Mouse (Mus musculus): ENCODE data around the gene Rundc1. TPM values are rescaled to one million over a fixed set of nuclear protein-coding genes. Genes with fewer than 3 reads are reported as not detected.
"Not testable (repeated sequence)": the region's sequence is repeated elsewhere in the genome, so short reads cannot be mapped to it uniquely, and the experiment has no call there.

Gene Rundc1
- total RNA-seq (2021) = 10 to 100 TPM; 29.7 to 30.1 TPM
- long read RNA-seq, experiment 1, transcript Rundc1-201 (5 exons, 3,223 nt) = major isoform, 7 of 55 reads
- long read RNA-seq, experiment 1, partial matches to known transcripts = 10 of 55 reads
- long read RNA-seq, experiment 1, other reads (novel, unspliced or antisense) = 38 of 55 reads
- long read RNA-seq, experiment 2, transcript Rundc1-201 (5 exons, 3,223 nt) = major isoform, 7 of 75 reads
- long read RNA-seq, experiment 2, partial matches to known transcripts = 13 of 75 reads
- long read RNA-seq, experiment 2, other reads (novel, unspliced or antisense) = 55 of 75 reads

DNA sequence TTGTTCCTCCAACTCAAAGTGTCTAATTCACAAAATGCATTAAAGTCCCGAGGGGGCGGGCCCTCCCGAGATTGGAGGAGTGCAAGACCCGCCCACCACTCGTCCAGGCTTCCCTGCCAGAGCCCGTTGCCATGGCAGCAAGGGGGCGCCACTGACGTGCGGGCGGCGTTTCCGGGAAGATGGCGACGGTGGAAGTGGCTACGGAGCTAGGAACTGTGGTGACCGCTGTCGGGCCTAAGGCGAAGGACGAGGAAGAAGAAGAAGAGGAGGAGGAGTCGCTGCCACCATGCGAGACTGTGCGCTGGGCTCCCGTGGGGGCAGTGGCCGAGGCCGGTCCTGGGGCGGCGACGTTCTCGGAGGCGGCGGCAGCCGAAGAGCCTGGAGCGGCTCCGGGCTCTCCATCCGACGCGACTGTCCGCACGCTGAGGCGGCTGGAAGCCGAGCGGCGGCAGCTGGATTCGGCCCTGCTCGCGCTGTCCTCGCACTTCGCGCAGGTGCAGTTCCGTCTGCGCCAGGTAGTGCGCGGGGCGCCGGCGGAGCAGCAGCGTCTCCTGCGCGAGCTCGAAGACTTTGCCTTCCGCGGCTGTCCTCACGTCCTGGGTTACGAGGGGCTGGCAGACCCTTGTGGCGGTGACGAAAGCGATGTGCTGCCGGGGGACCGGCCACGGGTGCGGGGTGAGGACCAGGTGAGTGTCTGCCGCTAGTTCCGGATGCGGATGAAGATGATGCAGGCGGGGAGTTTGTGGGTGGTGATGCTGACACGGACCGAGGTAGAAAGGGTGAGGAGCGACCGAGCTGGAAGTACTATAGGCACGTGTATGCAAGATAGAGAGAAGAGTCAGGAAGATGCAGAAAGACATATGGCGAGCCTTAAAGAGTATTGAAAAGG lies at the start of gene Rundc1, which contains the start of gene Ptges3l:
Rundc1 (plus strand) TSS at position 161 of the 889 bp plus-strand sequence.
Ptges3l (minus strand) TSS at position 409 of the 889 bp plus-strand sequence.
- peak; percentile 94 to 98 for DNase-seq (ENCODE audit: low spot score in 2 of 2)

DNA sequence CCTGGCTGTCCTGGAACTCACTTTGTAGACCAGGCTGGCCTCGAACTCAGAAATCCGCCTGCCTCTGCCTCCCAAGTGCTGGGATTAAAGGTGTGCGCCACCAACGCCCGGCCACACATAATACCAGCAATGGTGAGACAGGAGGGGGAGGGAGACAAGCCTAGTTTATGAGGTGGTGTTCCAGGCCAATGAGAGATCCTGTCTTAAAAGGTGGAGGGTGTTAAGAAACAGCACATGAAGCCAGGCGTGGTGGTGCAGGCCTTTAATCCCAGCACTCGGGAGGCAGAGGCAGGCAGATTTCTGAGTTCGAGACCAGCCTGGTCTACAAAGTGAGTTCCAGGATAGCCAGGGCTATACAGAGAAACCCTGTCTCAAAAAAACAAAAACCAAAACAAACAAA lies 46.7 kb upstream of the Rundc1 start:
- not testable (repeated sequence) for DNase-seq (ENCODE audit: low spot score in 2 of 2)

DNA sequence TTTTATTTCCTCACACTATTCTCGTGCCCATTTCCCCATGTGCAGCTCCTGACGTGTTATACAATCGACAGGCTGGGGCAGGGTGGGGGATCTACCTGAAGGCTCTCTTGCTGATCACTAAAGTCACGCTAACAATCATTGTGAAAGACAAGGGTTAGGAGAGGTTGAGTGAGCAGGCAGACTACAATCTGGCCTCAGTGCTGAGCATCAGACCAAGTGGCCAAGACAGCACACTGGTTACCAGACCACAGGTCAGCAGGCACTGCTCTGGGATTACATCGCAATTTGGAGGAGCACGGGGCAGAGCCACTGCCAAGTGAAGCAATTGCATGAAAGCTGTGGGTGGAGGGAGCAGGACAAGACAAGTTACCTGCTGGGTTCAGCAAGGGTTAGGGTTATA lies 46.0 kb upstream of the Rundc1 start:
- DNase-seq (ENCODE audit: low spot score in 2 of 2) = no peak

DNA sequence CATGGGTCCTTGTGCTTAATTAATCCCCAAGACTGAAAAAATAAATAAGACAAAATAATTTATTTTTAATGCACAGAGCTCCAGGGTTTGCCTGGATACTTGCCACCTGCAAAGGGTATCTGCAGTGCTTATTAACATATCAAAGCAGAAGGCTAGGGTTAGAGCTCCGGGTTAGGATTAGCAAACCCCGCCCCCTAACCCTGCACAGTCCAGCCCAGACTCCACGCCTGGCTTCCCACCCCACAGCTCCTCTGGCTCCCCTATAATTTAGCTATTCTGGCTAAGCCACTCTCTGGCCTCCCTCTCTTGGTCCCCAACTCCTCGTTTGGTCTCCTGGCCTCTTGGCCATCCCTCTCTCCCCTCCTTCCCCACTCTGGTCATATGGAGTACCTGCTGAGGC lies 43.1 kb upstream of the Rundc1 start:
- DNase-seq (ENCODE audit: low spot score in 2 of 2) = no peak

DNA sequence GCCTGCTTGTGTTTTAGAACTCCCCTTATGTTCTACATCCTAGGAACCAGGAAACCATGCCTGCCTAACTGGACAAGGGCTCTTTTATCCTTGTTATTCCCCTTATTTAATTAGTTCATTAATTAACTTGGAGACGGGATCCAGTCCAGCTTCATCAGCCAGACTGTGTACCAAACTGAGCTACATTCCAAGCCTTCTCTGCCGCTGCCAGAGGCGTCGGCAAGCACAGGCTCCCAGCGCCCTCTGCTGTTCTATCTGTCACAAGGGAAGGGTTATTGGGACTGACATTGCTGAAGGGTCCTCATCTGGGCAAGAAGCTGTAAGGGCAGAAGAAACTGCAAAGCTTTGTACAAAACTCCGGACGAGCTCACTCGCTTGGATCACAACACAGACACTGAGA lies 29.8 kb upstream of the Rundc1 start:
- peak; percentile 76 to 92 for DNase-seq (ENCODE audit: low spot score in 2 of 2)

DNA sequence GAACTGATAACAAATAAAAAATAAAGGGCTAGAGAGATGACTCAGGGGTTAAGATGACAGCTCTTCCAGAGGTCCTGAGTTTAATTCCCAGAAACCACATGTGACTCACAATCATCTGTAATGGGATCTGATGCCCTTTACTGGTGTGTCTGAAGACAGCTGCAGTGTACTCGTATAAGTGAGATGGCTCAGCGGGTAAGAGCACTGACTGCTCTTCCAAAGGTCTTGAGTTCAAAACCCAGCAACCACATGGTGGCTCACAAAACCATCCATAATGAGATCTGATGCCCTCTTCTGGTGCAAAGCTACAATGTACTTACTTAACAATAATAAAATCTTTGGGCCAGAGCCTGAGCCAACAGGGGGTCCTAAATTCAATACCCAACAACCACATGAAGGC lies 9.6 kb upstream of the Rundc1 start:
- no peak for DNase-seq (ENCODE audit: low spot score in 2 of 2)

DNA sequence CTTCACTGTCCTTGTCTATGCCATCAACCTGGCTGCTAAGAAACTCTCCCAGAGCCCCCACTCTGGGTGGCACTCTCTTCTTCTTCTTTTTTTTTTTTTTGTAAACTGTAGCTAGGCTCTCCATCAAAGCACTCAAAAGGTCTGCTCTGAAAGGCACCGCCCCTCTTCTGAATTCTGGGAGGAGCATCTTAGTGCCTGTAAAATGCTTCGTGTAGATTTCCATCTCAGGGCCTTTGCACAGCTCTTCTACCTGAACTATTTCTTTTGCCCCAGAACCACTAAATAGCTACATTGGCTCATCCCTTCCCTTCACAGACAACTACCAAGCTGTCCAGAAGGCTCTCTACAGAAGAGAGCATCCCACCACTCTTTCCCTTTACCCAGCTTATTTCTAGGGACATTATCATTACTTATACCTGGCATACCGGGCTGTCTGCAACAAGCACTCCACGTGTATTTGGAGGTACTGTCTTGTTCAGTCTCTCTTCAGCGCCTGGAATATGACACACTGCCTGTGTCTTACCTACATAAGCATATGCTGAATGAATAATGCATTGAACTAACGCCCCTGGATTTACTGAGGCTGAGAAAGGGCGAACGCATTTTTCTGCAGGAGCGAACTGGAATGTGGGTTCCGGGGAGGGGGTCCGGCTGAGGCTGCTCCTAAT lies 8.3 kb upstream of the Rundc1 start:
- no peak for DNase-seq (ENCODE audit: low spot score in 2 of 2)

DNA sequence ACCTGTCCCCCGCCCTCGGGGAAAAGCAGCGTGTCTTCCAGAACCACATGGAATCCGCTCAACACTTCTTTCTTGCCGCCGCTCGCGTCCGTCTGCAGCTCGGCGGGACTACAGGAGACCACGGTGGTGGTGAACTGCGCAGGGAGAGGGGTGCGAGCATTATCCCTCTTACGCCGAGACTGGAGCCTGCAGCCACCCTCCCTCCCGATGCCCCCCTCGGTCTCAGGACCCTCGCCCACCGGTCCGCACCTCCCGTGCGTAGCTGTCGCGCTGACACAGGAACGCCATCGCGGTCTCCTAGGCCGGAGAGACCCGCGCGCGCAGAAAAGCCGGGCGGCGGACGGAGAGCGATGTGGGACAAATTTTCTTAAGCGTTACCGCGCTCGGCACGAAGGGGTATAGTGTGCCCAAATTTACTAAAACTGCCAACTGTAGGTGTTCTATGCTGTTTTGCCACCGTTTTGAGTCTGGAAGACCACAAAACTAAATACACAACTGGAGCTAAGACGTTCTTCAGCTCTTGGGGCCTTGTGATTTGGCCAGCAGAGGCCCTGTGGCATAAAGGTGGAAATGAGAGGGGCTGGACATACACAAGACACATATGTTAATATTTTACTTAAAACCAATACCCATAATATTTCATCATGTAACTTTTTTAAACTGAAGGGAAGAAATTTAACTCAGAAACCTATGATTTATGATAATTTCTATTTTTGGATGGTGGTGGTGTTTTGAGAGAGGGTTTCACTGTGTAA lies 7.6 kb upstream of the Rundc1 start, which contains the start of gene Aarsd1:
Aarsd1 (minus strand) TSS at position 515 of the 755 bp plus-strand sequence.
- DNase-seq (ENCODE audit: low spot score in 2 of 2) = peak; percentile 90 to 91

DNA sequence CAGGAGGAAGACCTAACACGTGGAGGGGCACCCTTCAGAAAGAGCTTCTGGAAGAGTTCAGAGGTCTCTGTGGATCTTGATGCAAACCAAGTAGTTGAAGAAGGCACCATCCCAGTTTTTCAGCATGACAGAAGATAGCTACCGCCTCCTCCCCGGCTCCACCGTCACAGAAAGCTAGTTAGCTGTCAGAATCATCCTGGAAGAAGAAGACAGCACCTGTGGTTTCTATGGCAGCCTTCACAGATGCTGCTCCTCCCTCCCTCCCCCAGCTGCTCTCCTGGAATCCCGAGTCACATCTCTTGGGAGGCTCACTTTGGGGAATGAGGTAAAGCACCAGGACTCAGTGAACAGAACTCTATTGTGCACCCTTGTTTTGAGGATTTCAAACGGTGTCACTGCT lies 5.9 kb upstream of the Rundc1 start:
- no peak for DNase-seq (ENCODE audit: low spot score in 2 of 2)

DNA sequence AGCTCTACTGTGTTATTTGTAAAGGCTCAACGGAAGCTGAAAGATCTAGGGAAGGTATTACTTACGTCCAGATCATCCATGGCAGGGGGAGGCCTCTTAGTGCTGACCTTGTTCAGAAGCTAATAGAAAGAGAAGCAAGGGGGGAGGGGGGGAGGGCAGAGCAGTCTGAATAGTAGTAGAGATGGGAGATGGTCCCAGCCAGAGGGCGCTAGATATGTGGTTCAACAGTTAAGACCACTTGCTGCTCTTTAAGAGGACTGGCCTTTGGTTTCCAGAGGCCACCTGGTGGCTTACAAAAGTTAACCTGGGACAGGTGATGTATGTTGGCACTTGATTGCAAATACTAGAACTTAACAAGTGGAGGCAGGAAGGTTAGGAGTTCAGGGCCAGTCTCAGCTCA lies 5.3 kb upstream of the Rundc1 start:
- no peak for DNase-seq (ENCODE audit: low spot score in 2 of 2)

DNA sequence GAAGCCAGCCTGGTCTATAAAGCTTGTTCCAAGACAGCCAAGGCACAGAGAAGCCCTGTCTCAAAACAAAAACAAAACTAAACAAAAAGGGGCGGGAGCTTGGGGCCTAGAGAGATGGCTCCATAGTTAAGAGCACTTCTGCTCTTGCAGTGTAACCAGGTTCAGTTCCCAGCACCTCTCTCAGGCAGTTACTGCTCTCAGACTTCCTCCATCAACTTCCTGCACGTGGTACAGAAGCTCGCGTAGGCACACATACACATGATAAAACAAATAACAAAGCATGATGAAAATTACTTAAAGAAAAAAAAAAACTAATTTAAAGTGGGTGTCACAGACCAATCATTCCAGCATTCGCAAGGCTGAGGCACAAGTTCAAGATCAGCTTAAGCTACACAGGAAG lies 4.7 kb upstream of the Rundc1 start:
- no peak for DNase-seq (ENCODE audit: low spot score in 2 of 2)

DNA sequence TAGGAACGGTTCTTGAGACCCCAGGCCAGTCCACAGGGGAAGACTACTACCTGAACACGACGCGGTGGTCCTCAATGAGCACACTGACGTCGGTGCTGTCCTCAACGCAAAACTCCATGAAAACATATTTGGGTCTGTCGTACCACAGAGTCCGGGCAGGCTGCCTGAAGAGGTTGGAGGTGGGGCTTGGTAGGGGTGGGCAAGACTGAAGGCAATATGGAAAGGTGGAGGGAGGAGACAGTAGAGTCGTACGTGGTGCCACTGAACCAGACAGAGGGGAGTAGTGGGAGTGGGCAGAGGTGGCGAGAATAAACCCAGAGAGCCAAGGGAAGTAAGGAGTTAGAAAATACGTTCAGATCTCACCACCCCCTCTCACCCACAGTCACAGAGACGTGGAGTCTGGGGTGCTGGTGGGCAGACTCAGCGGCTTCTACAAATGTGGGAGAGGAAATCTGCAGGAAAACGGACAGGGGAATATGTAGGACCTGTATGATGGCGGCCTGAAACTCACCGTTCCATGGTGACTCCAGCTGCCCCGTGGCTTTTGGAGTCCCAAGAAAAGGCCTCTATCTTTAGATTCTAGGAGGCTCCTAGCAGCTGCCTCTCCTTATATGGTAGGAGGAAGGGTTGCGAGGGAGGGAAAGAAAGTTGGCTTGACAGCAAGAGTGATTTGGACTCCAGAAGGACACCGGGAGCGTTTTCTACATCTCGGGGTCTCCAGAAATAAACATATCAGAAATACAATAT lies 607 bp upstream of the Rundc1 start, which contains the start of gene Gm27029:
Gm27029 (minus strand) TSS at position 692 of the 747 bp plus-strand sequence.
- DNase-seq (ENCODE audit: low spot score in 2 of 2) = no peak

DNA sequence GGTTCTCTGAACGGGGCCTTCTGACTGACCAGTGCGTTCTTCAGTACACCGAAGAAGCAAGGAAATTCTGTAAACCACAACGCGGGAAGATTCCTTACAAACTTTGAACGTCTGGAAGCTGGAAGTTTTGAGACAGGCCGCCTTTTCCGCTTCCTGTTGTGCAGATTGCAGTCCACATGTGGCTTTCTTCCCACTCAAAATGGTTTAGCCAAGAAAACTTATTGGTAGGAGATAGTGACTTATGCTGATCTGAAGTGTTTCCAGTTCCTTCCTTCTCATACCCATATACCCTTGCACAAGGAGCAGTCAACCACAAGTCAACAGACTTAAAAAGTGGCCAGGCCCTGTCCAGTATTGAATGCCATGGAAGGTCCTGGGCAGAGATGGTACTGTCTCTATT lies 1.3 kb downstream of the Rundc1 start:
- no peak for DNase-seq (ENCODE audit: low spot score in 2 of 2)

DNA sequence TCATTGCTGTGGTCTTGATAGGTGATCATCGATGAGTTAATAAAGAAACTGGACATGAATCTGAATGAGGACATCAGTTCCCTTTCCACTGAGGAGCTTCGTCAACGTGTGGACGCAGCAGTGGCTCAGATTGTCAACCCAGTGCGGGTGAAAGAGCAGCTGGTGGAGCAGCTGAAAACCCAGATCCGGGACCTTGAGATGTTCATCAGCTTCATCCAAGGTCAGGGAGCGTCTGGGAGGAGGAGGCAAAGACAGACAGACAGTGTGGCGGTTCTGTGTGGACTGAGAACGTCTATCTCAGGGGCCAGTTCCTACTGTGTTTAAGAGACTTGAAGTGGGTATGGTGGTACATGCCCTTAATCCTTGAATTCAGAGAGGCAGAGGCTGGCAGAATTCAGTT lies 6.4 kb downstream of the Rundc1 start:
- DNase-seq (ENCODE audit: low spot score in 2 of 2) = no peak

DNA sequence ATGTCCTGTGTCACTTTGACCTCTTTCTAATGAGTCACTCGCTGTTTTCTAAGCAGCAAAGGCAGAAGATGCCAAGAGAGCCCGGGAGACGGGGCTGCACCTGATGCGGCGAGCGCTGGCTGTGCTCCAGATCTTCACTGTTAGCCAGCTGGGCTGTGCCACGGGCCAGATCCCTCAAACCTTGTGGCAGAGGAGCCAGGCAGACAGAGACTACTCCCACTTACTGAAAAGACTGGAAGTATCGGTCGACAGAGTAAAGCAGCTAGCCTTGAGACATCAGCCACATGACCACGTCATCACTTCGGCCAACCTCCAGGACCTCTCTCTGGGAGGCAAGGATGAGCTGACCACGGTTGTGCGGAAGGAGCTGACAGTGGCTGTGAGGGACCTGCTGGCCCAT lies 8.5 kb downstream of the Rundc1 start:
- no peak for DNase-seq (ENCODE audit: low spot score in 2 of 2)

DNA sequence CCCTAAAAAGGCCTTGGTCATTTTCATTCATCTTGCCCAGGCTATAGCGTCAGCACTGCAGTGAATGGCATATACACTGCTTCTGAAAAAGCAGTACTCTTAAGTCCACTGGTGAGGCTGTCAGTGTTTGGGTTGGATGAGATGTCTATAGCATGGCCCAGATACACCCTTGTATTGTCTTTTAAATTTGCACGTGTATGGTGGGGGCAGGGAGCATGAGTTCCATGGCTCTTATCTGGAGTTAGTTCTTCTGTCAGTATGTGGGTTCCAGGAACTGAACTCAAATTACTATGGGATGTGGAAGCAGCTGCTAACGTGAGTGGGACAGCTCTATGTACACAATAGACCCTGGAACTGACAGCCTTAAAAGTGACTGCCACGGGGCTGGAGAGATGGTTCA lies 10.9 kb downstream of the Rundc1 start:
- no peak for DNase-seq (ENCODE audit: low spot score in 2 of 2)

DNA sequence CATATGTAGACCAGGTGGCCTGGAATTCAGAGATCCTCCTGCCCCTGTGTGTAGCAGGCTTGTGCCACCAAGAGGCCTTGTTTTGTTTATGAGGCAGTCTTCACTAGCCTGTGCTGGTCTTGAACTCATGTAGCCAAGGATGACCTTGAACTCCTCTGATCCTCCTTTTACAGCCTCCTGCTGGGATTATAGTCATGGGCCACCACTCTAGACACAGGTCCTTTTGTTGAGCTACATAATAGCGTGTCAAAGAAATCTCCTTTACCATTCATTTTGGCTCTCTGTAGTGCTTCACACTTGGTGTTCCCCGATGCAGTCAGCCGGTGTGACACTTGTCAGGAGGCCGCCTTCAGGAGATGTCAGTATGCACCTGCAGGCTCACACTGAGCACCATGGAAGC lies 12.0 kb downstream of the Rundc1 start:
- no peak for DNase-seq (ENCODE audit: low spot score in 2 of 2)

DNA sequence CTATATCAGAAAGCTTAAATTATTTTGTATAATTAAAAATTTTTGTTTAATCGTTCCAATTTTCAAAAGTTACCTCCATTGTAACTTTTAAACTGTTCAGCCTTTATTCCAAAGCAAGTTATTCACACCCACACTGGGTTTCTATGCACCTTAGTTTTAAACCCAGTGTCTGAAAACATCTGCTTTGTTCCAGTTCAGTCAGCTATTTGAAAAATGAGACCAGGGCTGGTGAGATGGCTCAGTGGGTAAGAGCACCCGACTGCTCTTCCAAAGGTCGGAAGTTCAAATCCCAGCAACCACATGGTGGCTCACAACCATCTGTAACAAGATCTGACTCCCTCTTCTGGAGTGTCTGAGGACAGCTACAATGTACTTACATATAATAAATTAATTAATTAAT lies 13.1 kb downstream of the Rundc1 start:
- DNase-seq (ENCODE audit: low spot score in 2 of 2) = not testable (repeated sequence)

DNA sequence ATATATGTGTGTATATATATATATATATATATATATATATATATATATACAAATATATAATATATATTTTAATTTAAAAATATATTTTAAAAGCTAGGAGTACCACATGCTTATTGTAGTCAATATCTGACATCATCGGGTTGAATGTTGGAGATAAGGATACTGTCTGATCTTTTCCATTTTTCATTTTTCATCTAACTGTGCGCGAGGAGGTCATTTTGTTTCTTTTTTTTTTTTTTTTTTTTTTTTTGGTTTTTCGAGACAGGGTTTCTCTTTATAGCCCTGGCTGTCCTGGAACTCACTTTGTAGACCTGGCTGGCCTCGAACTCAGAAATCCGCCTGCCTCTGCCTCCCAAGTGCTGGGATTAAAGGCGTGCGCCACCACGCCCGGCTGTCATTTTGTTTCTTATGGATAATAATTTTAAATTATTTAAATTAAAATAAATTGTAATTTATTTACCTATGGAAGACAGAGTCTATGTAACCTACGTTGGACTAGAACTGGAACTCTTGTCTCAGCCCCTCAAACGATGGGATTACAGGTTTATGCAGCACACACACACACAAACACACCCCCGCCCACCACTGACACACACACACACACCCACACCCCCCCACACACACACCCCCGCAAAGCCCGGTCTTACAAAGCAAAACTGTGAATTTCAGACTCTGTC lies 16.7 kb downstream of the Rundc1 start:
- not testable (repeated sequence) for DNase-seq (ENCODE audit: low spot score in 2 of 2)
